Mouse (Mus musculus) WW6 (cell line): ENCODE data around the gene Fam187a.
A peak's percentile ranks its signal among the peaks of the same experiment; 100 is the strongest.

ENCODE experiments used
- DNase-seq: peaks from one replicate; pipeline ENCODE4 v3.0.0-alpha.2; 2013; ENCODE audit warnings: low read depth, low spot score

Fam187a gene

GRCm38 (mm10) chr11:102894716-102895115 lies 9.7 kb downstream of the Fam187a start:
- no peak for DNase-seq

- no peak for DNase-seq
These were observed 10.8 kb downstream of the Fam187a start for GRCm38 (mm10) chr11:102895779-102896178.

DNA sequence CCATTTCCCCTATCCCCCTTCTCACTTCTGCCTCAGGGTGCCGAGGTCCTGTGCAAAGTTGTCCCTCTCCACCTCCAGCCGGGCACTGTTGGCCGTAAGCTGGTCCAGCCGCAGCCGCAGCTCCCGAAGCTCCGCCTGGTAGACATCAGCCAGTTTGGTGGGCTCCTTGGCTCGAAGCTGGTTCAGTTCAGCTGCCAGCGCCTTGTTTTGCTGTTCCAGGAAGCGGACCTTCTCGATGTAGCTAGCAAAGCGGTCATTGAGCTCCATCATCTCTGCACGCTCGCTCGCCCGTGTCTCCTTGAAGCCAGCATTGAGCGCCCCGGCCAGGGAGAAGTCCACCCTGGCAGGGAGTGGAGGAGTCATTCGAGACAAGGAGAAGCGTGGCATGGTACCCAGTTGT lies 11.7 kb downstream of the Fam187a start:
- no peak for DNase-seq

DNA sequence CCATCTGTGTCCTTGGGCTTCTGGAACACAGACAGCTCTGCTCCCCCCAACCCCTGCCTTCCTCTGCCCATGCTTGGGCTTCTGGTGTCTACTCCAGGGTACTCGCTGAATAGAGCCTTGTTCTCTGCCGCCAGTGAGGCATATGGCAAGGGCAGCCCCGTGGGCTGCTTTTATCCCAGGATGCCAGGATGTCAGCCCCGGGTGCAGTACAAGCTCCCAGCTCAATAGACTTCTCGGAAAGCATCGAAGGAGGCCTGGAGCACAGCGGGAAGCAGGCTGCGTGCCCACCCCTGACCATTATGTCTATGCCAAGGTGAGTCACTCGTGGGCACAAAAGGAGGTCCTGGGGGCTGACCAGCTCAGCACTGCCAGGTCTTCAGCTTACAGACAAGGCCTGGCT lies 13.4 kb downstream of the Fam187a start:
- DNase-seq, result no peak

GRCm38 (mm10) chr11:102900763-102901162 lies 15.8 kb downstream of the Fam187a start, which contains the start of gene Gfap:
TSS of gene Gfap (minus strand) at chr11:102900912.
- peak; percentile 83 for DNase-seq

GRCm38 (mm10) chr11:102901199-102901598 lies 16.2 kb downstream of the Fam187a start:
- DNase-seq, result no peak

- DNase-seq, result no peak
These were observed 17.1 kb downstream of the Fam187a start for GRCm38 (mm10) chr11:102902107-102902506.

DNA sequence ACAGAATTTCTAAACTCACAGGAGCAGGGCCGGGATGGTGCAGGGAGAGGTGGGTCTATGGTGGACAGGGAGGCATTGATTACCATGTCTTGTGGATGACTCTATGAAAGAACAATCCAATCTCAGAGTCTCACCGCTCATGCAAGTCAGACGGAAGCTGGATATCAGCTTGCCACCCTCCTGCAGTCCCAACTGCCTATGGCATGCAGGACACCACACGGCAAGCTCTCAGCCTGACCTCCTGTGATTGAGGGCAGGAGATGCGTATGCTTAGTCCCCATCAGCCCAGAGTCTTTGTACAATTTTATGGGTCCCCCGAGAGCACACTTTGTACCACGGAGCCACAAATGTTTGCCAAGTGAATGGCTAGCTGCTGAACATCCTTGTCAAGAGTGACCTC lies 18.7 kb downstream of the Fam187a start:
- no peak for DNase-seq

GRCm38 (mm10) chr11:102911376-102911775 lies 26.4 kb downstream of the Fam187a start:
- DNase-seq, result no peak

DNA sequence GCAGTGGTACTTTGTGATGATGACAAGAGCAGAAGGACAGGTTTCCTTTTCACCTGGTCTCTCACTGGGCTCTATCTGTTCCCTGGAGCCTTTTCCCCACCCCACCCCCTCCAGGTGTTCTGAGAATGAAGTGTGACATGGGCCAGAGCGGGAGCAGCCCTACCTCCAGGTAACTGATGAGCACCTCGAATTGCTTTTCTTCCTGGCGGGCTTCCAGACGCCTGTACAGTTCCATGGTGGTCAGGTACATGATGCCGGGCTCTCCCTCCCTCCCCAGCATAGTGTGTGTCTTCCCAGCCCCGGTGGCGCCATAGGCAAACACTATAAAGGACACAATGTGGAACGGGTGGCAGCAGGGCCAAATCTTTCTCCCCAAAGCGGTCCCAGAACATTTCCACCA lies 30.4 kb downstream of the Fam187a start:
- no peak for DNase-seq

DNA sequence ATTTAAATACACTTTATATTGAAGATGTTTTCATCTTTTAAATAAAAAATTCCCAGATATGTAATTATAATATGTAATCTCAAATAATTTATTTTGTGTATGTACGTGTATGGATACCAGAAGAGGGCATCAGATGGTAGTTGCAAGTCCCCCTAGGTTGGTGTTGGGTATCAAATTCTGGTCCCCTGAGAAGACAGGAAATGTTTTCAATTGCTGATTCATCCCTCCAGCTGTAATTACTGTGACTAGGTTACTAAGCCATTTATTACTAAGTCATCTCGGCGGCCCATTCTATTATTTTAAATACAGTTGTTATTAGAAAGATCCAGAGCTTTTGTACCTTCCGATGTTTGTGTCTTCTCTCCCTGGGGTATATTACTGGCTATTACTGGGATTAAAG lies 33.1 kb downstream of the Fam187a start:
- DNase-seq, result no peak

DNA sequence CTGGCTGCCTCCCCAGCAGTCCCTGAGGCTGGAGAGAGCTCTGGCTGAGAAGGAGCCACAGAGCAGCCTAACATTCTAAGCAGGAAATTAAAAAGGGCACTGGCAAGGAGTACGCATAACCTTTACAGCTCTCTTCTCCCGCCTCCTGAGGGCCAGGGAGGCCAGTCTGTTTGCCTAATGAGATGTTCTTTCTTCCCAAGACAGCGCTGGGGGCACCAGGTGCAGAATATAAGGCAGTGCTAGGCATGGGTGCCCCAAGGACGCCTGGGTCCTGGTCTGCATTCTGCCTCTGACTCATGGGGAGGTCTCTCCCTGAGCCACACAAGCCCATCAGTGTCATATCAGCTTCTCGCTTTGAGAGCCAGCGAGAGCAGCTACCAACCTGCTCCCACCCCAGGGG lies 36.5 kb downstream of the Fam187a start:
- no peak for DNase-seq

DNA sequence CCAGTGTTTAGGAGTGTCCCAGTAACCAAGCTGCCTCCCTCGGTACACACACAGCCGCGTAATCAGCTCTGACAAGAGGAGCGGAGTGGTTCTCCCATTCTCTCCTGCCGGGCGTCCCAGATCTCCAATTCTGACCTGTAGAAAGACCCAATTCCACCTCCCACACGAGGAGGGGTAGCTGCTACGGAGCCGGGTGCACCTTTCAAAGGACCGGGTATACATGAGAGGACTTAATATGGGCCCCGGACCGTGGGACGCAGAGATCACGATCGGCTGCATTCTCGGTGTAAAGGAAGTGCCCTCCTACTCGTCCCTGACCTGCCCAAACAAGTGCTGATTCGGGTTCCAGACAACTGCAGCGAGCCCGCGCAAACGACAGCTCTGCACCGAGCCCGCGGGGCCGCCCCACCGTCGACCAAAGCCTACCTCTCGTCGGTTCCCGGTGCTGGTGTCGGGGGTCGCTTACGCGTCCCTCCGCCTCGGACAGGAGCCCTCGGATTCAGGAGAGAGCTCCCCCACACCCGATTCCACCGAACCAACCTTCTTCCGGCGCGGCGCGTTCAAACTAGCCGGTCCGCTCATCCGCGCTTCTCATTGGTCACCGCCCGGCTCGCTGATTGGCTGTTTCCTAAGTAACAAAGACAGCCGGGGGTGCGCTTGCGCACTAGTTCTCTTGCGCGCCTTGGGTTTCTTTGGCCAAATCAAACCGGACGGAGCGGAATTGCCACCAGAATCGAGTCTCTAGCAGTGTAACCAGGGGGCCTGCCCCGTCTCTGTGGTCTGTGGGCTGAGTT lies 39.8 kb downstream of the Fam187a start, which contains the start of gene Kif18b:
TSS of gene Kif18b (minus strand) at position 568 of the 794 bp plus-strand sequence.
- peak; percentile 99 for DNase-seq

GRCm38 (mm10) chr11:102925351-102925717 lies 40.4 kb downstream of the Fam187a start:
- peak; percentile 70 for DNase-seq

DNA sequence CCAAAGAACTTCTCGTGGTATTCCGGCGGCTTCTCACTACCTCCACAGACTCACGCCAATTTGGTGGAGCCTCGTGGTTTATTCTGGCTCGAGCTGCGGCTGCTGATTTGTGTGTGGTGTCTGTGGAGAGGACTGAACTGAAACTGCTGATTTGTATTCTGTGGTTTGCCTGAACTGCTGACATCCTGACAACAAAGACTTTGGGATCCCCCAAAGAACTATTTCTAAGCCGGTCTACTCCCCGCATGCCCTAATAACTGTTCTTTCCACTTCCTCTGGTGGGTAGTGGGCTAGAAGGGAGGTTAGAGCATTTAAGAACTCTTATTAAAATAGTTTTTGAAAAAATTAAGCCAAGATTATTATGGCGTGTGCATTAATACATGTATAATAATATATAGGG lies 45.7 kb downstream of the Fam187a start:
- DNase-seq, result no peak

DNA sequence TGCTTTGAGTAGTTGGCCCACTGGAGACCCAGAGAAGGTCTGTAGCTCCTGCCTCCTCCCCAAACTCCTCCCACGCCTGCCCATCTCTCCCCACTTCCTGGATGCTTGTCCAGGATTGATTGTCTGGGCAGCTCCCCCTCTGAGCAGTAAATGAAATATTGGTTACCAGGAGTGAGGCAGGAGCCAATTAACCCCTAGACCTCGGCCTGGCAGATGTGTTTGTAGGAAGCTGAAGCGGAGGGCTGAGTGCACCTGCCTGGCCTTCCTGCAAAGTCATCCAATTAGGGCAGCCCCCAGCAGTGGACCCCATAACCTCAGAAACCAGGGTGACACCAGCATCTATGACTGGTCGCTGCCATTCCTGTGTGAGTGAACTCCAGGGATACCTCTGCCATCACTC lies 51.3 kb downstream of the Fam187a start:
- DNase-seq, result no peak
